Mouse (Mus musculus) stomach, embryonic 14.5 days (tissue): ENCODE results near the gene Cntnap1. TPM values are rescaled to one million over a fixed set of nuclear protein-coding genes. Genes with fewer than 3 reads are reported as not detected.

ENCODE experiments used
- ATAC-seq: fragments of 200-750 bp; cut with Nextera tagmentation; 2 replicates; pipeline ENCODE4 v1.8.0; 2017; ENCODE audit warnings: low read depth, moderate TSS enrichment; ENCODE audit not compliant: insufficient number of reproducible peaks, insufficient read depth, low FRiP score
- H3K27ac ChIP-seq: fragments of 300-500 bp; sonication (generic); 2 replicates; pipeline ENCODE4 v1.5.1; 2014; ENCODE audit warnings: mild to moderate bottlenecking, low read length, moderate library complexity, mixed read lengths
- H3K27me3 ChIP-seq: fragments of 300-500 bp; sonication (generic); 2 replicates; pipeline ENCODE4 v1.6.1; 2014; ENCODE audit warnings: low read length, control low read depth, mixed read lengths; ENCODE audit not compliant: control insufficient read depth, insufficient read depth
- H3K36me3 ChIP-seq: fragments of 300-500 bp; sonication (generic); 2 replicates; pipeline ENCODE4 v1.6.1; 2014; ENCODE audit warnings: mild to moderate bottlenecking, control low read depth, low read length, moderate library complexity, mixed read lengths; ENCODE audit not compliant: control insufficient read depth, insufficient read depth
- H3K4me1 ChIP-seq: fragments of 300-500 bp; sonication (generic); 2 replicates; pipeline ENCODE4 v1.6.1; 2014; ENCODE audit warnings: low read length, control low read depth, mixed read lengths; ENCODE audit not compliant: control insufficient read depth, insufficient read depth
- H3K4me2 ChIP-seq: fragments of 300-500 bp; sonication (generic); replicated peaks from 2 replicates; pipeline ENCODE4 v1.6.1; 2014; ENCODE audit warnings: low read depth, low read length, control low read depth
- H3K4me3 ChIP-seq: fragments of 300-500 bp; sonication (generic); 2 replicates; pipeline ENCODE4 v1.5.1; 2014; ENCODE audit warnings: low read depth, low read length, control low read depth
- H3K9ac ChIP-seq: fragments of 300-500 bp; sonication (generic); replicated peaks from 2 replicates; pipeline ENCODE4 v1.6.1; 2014; ENCODE audit warnings: low read depth, mild to moderate bottlenecking, control low read depth, low read length, moderate library complexity, mixed read lengths
- H3K9me3 ChIP-seq: fragments of 300-500 bp; sonication (generic); 2 replicates; pipeline ENCODE4 v1.6.1; 2016; ENCODE audit warnings: low read depth, low read length, control low read depth; ENCODE audit not compliant: control insufficient read depth
- WGBS: fragments of 180-500 bp; shearing (Covaris S2); extraction: QIAGEN DNeasy Blood & Tissue Kit; methylation state at CpG from one replicate; pipeline ENCODE4 v1.1.7; 2014; 5-methylcytosine and 5-hydroxymethylcytosine counted together
- polyA plus RNA-seq: library from polyadenylated mRNA; unstranded; fragments of >200 nt; fragmentation: Nextera tagmentation; extraction: Ambion mirVana; gene quantifications from 2 replicates; pipeline ENCODE4 v1.2.1, GENCODE M21; 2014

Cntnap1 gene
- polyA plus RNA-seq, 1 experiment from 2014 or later: 2.2 TPM

DNA sequence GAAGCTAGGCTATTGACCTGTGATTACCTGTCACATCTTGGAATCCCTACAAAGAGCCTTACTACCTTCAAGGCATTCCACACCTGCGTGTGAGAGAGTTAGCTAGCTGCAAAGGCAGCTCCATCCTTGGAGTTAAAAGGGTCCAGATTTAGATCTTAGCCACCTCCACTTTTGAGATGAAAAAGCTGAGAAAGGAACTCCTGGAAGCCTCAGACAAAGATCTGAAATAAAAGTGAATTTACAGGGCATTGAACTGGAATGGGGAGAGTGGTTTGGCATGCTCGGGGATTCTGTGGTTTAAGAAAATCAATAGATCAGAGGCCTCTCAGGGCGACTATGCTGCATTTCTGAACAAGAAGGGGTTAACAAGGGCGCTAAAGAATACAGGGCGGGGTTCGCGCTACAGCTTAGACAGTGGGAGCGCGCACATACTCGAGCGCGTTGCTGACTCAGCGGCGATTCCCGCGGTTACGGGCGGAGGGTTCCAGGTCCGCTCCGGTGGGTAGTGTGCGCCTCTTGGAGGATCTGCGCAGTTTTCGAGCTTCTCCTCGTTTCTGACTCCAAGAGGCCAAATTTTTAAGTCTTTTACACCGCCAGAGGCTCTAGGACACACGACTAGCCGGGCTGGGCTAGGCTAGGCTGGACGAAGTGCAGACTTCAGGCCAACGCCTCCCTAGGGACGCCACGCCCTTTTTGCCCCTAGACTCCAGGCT, 1.6 kb downstream of the Cntnap1 start:
- H3K27me3 ChIP-seq: peaks cover 8% of the 10 kb centered on the region; the same call in 1 of the 2 replicates
- H3K9me3 ChIP-seq: no peaks in the 10 kb centered on the region
- peak overlapping the region; percentile 39 for H3K9ac ChIP-seq
- H3K27ac ChIP-seq: peak overlapping the region; percentile 95
- peaks cover 37% of the 10 kb centered on the region for H3K4me1 ChIP-seq
- peak overlapping the region; percentile 79 for H3K4me2 ChIP-seq
- H3K36me3 ChIP-seq: peaks cover 16% of the 10 kb centered on the region
- under 1% methylated on average over 31 of the region's 31 CpGs for WGBS
- H3K4me3 ChIP-seq: peak overlapping the region; percentile 49
- peak; percentile 39; the same call in 1 of the 2 replicates for ATAC-seq

- WGBS: 10% methylated on average over 5 of the region's 5 CpGs
- Histone ChIP-seq H3K27me3 (peaks cover 9% of the 10 kb centered on the region; the same call in 1 of the 2 replicates), H3K36me3 (peaks cover 10% of the 10 kb centered on the region), H3K4me1 (peaks cover 40% of the 10 kb centered on the region), H3K9me3 (no peaks in the 10 kb centered on the region), H3K27ac (peak overlapping the region; percentile 95), H3K4me3 (peak overlapping the region; percentile 49), H3K4me2 (peak overlapping the region; percentile 79), H3K9ac (peak overlapping the region; percentile 39)
- no peak for ATAC-seq
These were observed 2.1 kb downstream of the Cntnap1 start for GRCm38 (mm10) chr11:101172434-101172815.

DNA sequence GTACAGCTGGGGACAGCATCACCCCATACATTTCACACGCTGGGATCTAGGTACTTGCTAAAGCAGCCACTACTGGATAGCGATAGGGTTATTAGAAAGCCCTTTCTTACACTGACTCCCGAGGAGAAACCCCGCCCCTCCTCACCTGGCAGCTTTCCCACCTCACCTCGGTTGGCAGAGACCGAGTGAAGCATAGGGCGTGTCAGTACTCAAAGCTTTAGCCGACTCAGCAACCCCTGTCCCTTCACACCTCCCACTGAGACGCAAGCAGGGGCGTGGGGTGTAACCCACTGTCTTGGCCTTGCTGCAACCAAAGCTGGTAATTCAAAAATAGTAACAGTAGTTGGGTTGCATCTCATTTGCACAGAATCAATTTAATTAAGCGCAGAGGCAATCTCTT, 2.8 kb downstream of the Cntnap1 start:
- H3K36me3 ChIP-seq: peaks cover 3% of the 10 kb centered on the region; the same call in 1 of the 2 replicates
- no peak for ATAC-seq
- peaks cover 8% of the 10 kb centered on the region; the same call in 1 of the 2 replicates for H3K27me3 ChIP-seq
- peaks cover 40% of the 10 kb centered on the region for H3K4me1 ChIP-seq
- 9% methylated on average over 11 of the region's 11 CpGs for WGBS
- H3K9ac ChIP-seq: no peak overlapping the region
- H3K4me2 ChIP-seq: peak overlapping the region; percentile 79
- no peaks in the 10 kb centered on the region for H3K9me3 ChIP-seq
- no peak overlapping the region for H3K4me3 ChIP-seq
- H3K27ac ChIP-seq: peak overlapping the region; percentile 72; the same call in 1 of the 2 replicates

GRCm38 (mm10) chr11:101173631-101174388, 3.5 kb downstream of the Cntnap1 start:
- peak; percentile 28; the same call in 1 of the 2 replicates for ATAC-seq
- Histone ChIP-seq H3K4me2 (peak overlapping the region; percentile 79), H3K4me3 (peak overlapping the region; percentile 24), H3K9me3 (no peaks in the 10 kb centered on the region), H3K9ac (peak overlapping the region; percentile 33; the same call in 1 of the 2 replicates), H3K27ac (peak overlapping the region; percentile 72), H3K27me3 (peaks cover 8% of the 10 kb centered on the region; the same call in 1 of the 2 replicates), H3K4me1 (peaks cover 37% of the 10 kb centered on the region), H3K36me3 (no peaks in the 10 kb centered on the region)
- WGBS: 2% methylated on average over 61 of the region's 61 CpGs

GRCm38 (mm10) chr11:101174389-101174745, 4.0 kb downstream of the Cntnap1 start:
- Histone ChIP-seq H3K27ac (no peak overlapping the region; the same call in 1 of the 2 replicates), H3K4me1 (peaks cover 33% of the 10 kb centered on the region), H3K36me3 (no peaks in the 10 kb centered on the region), H3K9ac (peak overlapping the region; percentile 33; the same call in 1 of the 2 replicates), H3K4me2 (peak overlapping the region; percentile 79), H3K9me3 (no peaks in the 10 kb centered on the region), H3K27me3 (peaks cover 8% of the 10 kb centered on the region; the same call in 1 of the 2 replicates), H3K4me3 (peak overlapping the region; percentile 24)
- ATAC-seq: no peak
- WGBS: 43% methylated on average over 9 of the region's 9 CpGs

GRCm38 (mm10) chr11:101174851-101175628, 4.7 kb downstream of the Cntnap1 start, which contains the start of gene Ccr10:
TSS of gene Ccr10 (minus strand) at chr11:101175443.
- ATAC-seq: no peak
- Histone ChIP-seq H3K36me3 (no peaks in the 10 kb centered on the region), H3K9me3 (no peaks in the 10 kb centered on the region), H3K27ac (no peak within 1 kb of the TSS; the same call in 1 of the 2 replicates), H3K9ac (no peak within 1 kb of the TSS; the same call in 1 of the 2 replicates), H3K4me1 (peaks cover 33% of the 10 kb centered on the region), H3K4me2 (peak within 1 kb of the TSS; percentile 79), H3K4me3 (peak within 1 kb of the TSS; percentile 24), H3K27me3 (peaks cover 8% of the 10 kb centered on the region; the same call in 1 of the 2 replicates)
- 29% methylated on average over 14 of the region's 14 CpGs for WGBS

DNA sequence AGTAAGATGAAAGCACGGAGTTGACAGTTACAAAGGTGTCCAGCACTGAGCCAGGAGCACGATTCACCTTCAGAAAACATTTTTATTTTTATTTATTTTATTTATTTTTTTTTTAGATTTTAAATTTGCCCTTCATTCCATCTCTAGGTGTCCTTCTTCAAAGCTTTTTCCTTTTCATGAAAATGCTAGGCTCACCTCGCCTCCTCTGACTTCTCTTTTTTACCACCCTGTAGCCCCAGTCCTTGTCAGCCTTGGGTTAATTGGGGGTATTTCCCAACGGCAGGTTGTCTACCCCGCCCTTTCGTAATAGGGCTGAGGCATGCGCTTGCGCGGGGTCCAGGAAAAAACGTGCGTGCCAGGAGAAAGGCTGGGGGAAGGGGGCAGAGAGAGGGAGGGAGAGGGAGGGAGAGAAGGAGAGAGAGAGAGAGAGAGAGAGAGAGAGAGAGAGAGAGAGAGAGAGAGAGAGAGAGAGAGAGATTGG, 5.4 kb downstream of the Cntnap1 start:
- Histone ChIP-seq H3K4me2 (peak overlapping the region; percentile 49), H3K27me3 (peaks cover 8% of the 10 kb centered on the region; the same call in 1 of the 2 replicates), H3K4me1 (peaks cover 33% of the 10 kb centered on the region), H3K9ac (no peak overlapping the region), H3K27ac (no peak overlapping the region), H3K4me3 (peak overlapping the region; percentile 11), H3K9me3 (no peaks in the 10 kb centered on the region), H3K36me3 (no peaks in the 10 kb centered on the region)
- ATAC-seq: no peak
- 13% methylated on average over 11 of the region's 11 CpGs for WGBS
